Mouse (Mus musculus) lung, postnatal 10 days (tissue): ENCODE measurements around the gene Arih1.
"Not testable (repeated sequence)": the region's sequence is repeated elsewhere in the genome, so short reads cannot be mapped to it uniquely, and the experiment has no call there.

Experiments
- DNase-seq: peaks from one replicate; pipeline ENCODE4 v3.0.0; 2021

The Arih1 gene

GRCm38 (mm10) chr9:59458416-59458815 is 28.0 kb downstream of the Arih1 start:
- DNase-seq, result no peak

GRCm38 (mm10) chr9:59457671-59458070 is 28.7 kb downstream of the Arih1 start:
- no peak for DNase-seq

GRCm38 (mm10) chr9:59455404-59456068 is 30.9 kb downstream of the Arih1 start:
- DNase-seq, result no peak

DNA sequence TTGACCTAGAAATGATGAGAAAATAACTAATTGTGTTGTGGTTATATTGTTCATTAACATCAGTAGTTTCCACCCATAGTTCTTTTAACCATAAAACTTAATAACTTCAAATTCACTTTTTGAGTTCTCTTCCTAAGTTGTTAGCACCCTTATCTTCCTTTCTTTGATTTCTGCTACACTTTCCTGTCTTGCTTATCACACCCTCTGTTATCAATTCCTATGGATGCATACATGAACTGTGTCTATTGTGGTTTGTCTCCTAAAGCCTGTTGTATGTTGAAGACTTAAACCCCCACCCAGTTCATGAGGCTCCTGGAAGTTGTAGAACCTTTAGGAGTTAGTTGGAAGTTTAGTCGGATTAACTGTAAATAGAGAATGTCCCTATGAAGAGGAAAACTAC is 52.7 kb downstream of the Arih1 start:
- no peak for DNase-seq

GRCm38 (mm10) chr9:59431626-59432025 is 54.8 kb downstream of the Arih1 start:
- DNase-seq, result no peak

- no peak for DNase-seq
Observed at GRCm38 (mm10) chr9:59420487-59420886, 65.9 kb downstream of the Arih1 start.

DNA sequence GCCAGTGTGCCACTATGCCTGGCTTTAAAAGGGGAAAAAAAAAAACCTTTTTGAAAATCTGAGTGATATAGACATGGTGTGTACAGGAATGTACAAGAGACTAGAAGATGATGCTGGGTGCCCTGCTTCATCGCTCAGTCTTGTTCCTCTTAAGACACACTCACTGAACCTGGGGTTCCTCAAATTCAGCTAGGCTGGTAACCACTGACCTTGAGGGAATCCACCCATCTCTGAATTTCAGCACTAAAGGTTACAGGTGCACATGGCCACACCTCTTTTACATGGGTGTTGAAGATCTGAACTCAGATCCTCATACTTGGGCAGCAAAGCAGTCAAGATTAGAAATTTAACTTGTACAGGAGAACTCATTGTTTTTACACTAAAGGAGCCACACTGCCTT is 79.1 kb downstream of the Arih1 start:
- DNase-seq, result no peak

- no peak for DNase-seq
Observed at GRCm38 (mm10) chr9:59389086-59389485, 97.3 kb downstream of the Arih1 start.

- no peak for DNase-seq
Observed at GRCm38 (mm10) chr9:59388311-59388710, 98.1 kb downstream of the Arih1 start.

DNA sequence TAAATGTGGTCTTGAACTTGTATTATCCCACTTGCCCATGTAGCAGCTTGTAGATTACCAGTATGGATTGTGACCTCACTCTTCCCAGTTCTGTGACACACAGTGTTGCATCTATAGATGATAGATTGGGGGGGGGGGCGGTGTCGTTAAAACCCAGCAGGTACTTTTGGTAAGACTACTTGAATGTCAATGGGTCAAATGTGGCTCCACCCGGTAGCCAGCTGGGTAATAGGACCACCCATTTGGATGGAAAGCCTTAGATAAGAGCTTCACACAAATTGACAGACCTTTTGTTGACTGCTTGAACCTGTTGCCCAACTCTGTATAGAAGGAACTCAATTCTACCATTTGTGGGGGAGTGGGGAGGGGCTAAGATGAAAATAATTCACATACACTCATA is 99.0 kb downstream of the Arih1 start:
- DNase-seq, result no peak

- DNase-seq, result no peak
Observed at GRCm38 (mm10) chr9:59375626-59376025, 110.8 kb downstream of the Arih1 start.

GRCm38 (mm10) chr9:59369646-59370045 is 116.8 kb downstream of the Arih1 start:
- DNase-seq, result no peak

DNA sequence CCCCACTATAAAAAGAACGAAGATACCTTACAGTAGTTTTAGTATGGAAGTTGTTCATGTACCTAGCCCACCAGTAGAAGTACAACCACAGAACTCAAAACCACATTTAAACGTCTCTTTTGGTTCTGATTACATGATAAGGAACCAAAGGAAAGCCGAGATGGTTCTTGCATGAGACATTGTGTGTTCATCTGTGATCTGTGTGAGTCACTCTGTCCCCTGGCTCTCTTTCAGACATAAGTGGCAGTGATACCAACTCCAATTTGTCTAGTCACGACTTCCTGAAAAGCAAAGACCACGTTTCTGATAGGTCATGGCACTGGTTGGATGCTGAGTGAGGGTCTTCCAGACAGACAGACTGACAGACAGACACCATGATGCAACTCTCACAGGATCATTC is 117.2 kb downstream of the Arih1 start:
- DNase-seq, result no peak

- DNase-seq, result not testable (repeated sequence)
Observed at GRCm38 (mm10) chr9:59360487-59360886, 125.9 kb downstream of the Arih1 start.

GRCm38 (mm10) chr9:59358041-59358440 is 128.4 kb downstream of the Arih1 start:
- DNase-seq, result not testable (repeated sequence)

- DNase-seq, result peak; percentile 96
Observed at GRCm38 (mm10) chr9:59353253-59353639, 133.2 kb downstream of the Arih1 start, which contains the start of gene Bbs4. Bbs4 (minus strand) TSS chr9:59353508.

- DNase-seq, result no peak
Observed at GRCm38 (mm10) chr9:59352586-59353252, 133.7 kb downstream of the Arih1 start.

DNA sequence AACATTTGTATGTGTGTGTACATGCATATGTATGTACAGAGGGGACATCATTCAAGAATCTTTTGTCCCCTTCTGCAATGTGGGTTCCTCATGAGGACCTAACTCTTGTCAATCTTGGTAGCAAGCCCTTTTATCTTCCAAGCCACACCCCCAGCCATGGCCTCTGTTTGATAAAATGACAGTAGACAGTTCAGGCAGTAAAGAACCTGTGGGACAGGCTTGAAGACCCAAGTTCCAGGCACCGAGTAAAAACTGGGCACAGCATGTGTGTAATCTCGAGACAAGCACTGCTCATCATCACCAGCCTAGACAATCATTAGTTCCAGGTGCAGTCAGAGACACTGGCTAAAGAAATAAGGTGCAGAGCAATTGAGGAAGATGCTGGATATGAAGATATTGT is 140.2 kb downstream of the Arih1 start:
- DNase-seq, result no peak

- peak; percentile 14 for DNase-seq
Observed at GRCm38 (mm10) chr9:59340002-59340401, 146.4 kb downstream of the Arih1 start.

GRCm38 (mm10) chr9:59339107-59339506 is 147.3 kb downstream of the Arih1 start:
- DNase-seq, result peak; percentile 7

DNA sequence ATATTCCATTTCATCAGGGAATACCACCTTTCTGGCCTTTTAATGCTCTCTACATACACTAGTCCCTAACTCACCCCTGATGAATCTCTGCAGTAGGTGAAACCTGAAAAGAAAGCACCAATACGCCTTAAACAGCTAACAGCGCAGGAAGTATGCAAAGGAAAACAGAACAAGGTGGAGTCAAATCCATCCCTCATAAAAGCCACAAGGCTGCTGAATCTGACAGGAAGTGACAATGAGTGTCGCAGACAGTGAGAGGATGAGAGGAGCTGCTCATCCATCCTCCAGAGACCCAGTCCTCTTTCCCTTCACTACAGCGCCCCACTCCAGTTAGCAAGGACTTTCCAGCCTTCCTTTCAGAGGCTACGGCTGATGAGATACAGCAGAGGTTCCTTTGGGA is 148.0 kb downstream of the Arih1 start:
- DNase-seq, result no peak
